Mouse (Mus musculus): ENCODE measurements around the gene Olfr171. TPM values are rescaled to one million over a fixed set of nuclear protein-coding genes. Genes with fewer than 3 reads are reported as not detected.
"Not testable (repeated sequence)": the region's sequence is repeated elsewhere in the genome, so short reads cannot be mapped to it uniquely, and the experiment has no call there.

The Olfr171 gene
- polyA plus RNA-seq (2015; fragmentation: Nextera tagmentation; extraction: Ambion mirVana), result not detected in 2 replicates

DNA sequence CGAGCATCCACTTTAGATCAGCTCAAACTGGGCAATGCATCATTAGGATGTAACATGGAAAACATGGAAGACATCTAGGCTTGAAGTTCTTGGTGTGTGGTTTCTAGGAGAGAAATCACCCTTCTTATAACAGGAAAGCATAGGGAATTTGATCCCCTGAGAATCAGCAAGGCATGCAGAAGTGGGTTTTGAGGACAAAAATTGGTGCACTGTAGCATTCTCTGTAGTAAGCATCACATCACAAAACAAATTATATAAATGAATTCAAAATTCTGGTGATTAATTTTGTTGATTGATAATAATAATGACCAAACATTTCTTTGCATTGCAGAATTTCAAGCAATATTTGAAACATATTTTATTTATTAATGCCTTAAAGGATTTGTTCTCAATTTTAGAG lies at the start of gene Olfr171:
Gene Olfr171 (minus strand): TSS at position 101 of the 400 bp plus-strand sequence.
- H3K4me3 ChIP-seq (replicated peaks; ENCODE audit: low read length), result no peak within 1 kb of the TSS
- H3K27ac ChIP-seq (ENCODE audit: low read length), result no peak within 1 kb of the TSS
- no peaks in the 10 kb centered on the region for H3K4me1 ChIP-seq (ENCODE audit: control insufficient read depth, insufficient read depth, low read length)
- no peak within 1 kb of the TSS for H3K4me2 ChIP-seq (ENCODE audit: low read depth, low read length)
- WGBS, result 81% methylated on average over 1 of the region's 1 CpGs
- no peaks in the 10 kb centered on the region for H3K36me3 ChIP-seq (ENCODE audit: control insufficient read depth, insufficient read depth, low read length)
- no peaks in the 10 kb centered on the region for H3K9me3 ChIP-seq (replicated peaks; ENCODE audit: control insufficient read depth, low read length)
- no peak within 1 kb of the TSS for H3K9ac ChIP-seq (ENCODE audit: low read length)
- H3K27me3 ChIP-seq (ENCODE audit: control insufficient read depth, insufficient read depth, low read length), result no peaks in the 10 kb centered on the region
- ATAC-seq (ENCODE audit: insufficient read depth, low FRiP score), result no peak

- Histone ChIP-seq H3K4me1 (ENCODE audit: control insufficient read depth, insufficient read depth, low read length) (no peaks in the 10 kb centered on the region), H3K4me3 (replicated peaks; ENCODE audit: low read length) (no peak overlapping the region), H3K36me3 (ENCODE audit: control insufficient read depth, insufficient read depth, low read length) (no peaks in the 10 kb centered on the region), H3K4me2 (ENCODE audit: low read depth, low read length) (no peak overlapping the region), H3K27me3 (ENCODE audit: control insufficient read depth, insufficient read depth, low read length) (no peaks in the 10 kb centered on the region), H3K9ac (ENCODE audit: low read length) (no peak overlapping the region), H3K27ac (ENCODE audit: low read length) (no peak overlapping the region), H3K9me3 (replicated peaks; ENCODE audit: control insufficient read depth, low read length) (no peaks in the 10 kb centered on the region)
- no peak for ATAC-seq (ENCODE audit: insufficient read depth, low FRiP score)
- WGBS, result 74% methylated on average over 2 of the region's 2 CpGs
Measured at GRCm38 (mm10) chr16:19670768-19671357, 41.1 kb upstream of the Olfr171 start.

DNA sequence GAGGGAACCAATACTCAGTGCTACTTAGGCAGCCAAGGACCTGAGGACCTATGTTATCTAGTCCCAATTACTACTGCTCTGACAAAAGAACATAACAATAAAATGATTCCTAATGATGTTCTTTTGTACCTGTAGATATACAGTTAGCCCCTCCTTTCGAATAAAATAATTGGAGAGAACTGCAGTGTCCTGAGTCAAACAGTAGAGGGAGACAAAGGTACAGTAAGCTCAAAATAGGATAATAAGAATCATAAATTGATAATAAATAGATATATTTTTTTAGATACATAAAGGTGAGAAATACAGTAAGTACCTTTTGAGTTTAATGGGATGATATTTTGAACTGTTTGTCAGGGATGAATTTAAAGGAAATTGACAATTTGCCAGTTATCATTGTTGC lies 36.6 kb upstream of the Olfr171 start:
- no peaks in the 10 kb centered on the region for H3K36me3 ChIP-seq (ENCODE audit: control insufficient read depth, insufficient read depth, low read length)
- no peak overlapping the region for H3K27ac ChIP-seq (ENCODE audit: low read length)
- ATAC-seq (ENCODE audit: insufficient read depth, low FRiP score), result no peak
- no peak overlapping the region for H3K4me2 ChIP-seq (ENCODE audit: low read depth, low read length)
- no peaks in the 10 kb centered on the region for H3K27me3 ChIP-seq (ENCODE audit: control insufficient read depth, insufficient read depth, low read length)
- no peak overlapping the region for H3K4me3 ChIP-seq (replicated peaks; ENCODE audit: low read length)
- H3K9me3 ChIP-seq (replicated peaks; ENCODE audit: control insufficient read depth, low read length), result no peaks in the 10 kb centered on the region
- no peaks in the 10 kb centered on the region for H3K4me1 ChIP-seq (ENCODE audit: control insufficient read depth, insufficient read depth, low read length)
- no peak overlapping the region for H3K9ac ChIP-seq (ENCODE audit: low read length)
- WGBS, result 60% methylated on average over 1 of the region's 1 CpGs

DNA sequence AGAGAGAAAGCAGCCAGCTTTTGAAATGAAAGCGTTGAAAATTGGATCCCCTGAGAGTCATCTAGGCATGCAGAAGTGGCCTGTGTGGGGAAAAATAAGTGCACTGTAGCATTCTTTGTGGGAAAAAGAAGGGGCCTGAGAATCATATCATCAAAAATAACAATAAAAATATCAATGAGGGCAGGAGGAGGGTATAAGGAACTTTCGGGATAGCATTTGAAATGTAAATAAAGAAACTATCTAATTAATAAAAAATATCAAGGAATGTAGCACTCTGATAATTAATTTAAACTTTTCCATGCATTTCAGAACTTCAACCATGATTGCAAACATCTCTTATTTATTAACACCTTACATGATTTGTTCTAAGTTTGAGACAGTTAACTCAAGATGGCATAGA lies 17.9 kb downstream of the Olfr171 start, which contains the start of gene Olfr170:
Gene Olfr170 (minus strand): TSS at position 101 of the 400 bp plus-strand sequence.
- H3K36me3 ChIP-seq (ENCODE audit: control insufficient read depth, insufficient read depth, low read length); H3K27me3 ChIP-seq (ENCODE audit: control insufficient read depth, insufficient read depth, low read length); H3K9ac ChIP-seq (ENCODE audit: low read length); H3K4me1 ChIP-seq (ENCODE audit: control insufficient read depth, insufficient read depth, low read length); ATAC-seq (ENCODE audit: insufficient read depth, low FRiP score); H3K4me2 ChIP-seq (ENCODE audit: low read depth, low read length); H3K4me3 ChIP-seq (replicated peaks; ENCODE audit: low read length); H3K27ac ChIP-seq (ENCODE audit: low read length); H3K9me3 ChIP-seq (replicated peaks; ENCODE audit: control insufficient read depth, low read length): not testable (repeated sequence)
- WGBS, result 89% methylated on average over 2 of the region's 2 CpGs

GRCm38 (mm10) chr16:19603166-19603565 lies 26.6 kb downstream of the Olfr171 start:
- no peak overlapping the region for H3K4me2 ChIP-seq (ENCODE audit: low read depth, low read length)
- no peak overlapping the region for H3K9ac ChIP-seq (ENCODE audit: low read length)
- H3K27me3 ChIP-seq (ENCODE audit: control insufficient read depth, insufficient read depth, low read length), result no peaks in the 10 kb centered on the region
- H3K27ac ChIP-seq (ENCODE audit: low read length), result no peak overlapping the region
- no peak for ATAC-seq (ENCODE audit: insufficient read depth, low FRiP score)
- 55% methylated on average over 2 of the region's 2 CpGs for WGBS
- H3K36me3 ChIP-seq (ENCODE audit: control insufficient read depth, insufficient read depth, low read length), result no peaks in the 10 kb centered on the region
- no peak overlapping the region for H3K4me3 ChIP-seq (replicated peaks; ENCODE audit: low read length)
- H3K9me3 ChIP-seq (replicated peaks; ENCODE audit: control insufficient read depth, low read length), result no peaks in the 10 kb centered on the region
- H3K4me1 ChIP-seq (ENCODE audit: control insufficient read depth, insufficient read depth, low read length), result no peaks in the 10 kb centered on the region

Other genes starting within 250 kb of the Olfr171 start
- gene Olfr165, start 206.8 kb downstream of the Olfr171 start, polyA plus RNA-seq (2015; fragmentation: Nextera tagmentation; extraction: Ambion mirVana), result not detected in 2 replicates
- gene Olfr166, start 146.2 kb downstream of the Olfr171 start, polyA plus RNA-seq (2015; fragmentation: Nextera tagmentation; extraction: Ambion mirVana), result not detected in 2 replicates
- not detected in 2 replicates for gene Olfr167, start 107.7 kb downstream of the Olfr171 start, polyA plus RNA-seq (2015; fragmentation: Nextera tagmentation; extraction: Ambion mirVana)
- not detected in 2 replicates for gene Olfr168, start 94.4 kb downstream of the Olfr171 start, polyA plus RNA-seq (2015; fragmentation: Nextera tagmentation; extraction: Ambion mirVana)
- gene Olfr169, start 58.1 kb downstream of the Olfr171 start, polyA plus RNA-seq (2015; fragmentation: Nextera tagmentation; extraction: Ambion mirVana), result not detected in 2 replicates
- not detected in 2 replicates for gene Olfr170, start 18.0 kb downstream of the Olfr171 start, polyA plus RNA-seq (2015; fragmentation: Nextera tagmentation; extraction: Ambion mirVana)
- 0.04 and 0.14 TPM in 2 replicates for gene Lamp3, start 76.5 kb upstream of the Olfr171 start, polyA plus RNA-seq (2015; fragmentation: Nextera tagmentation; extraction: Ambion mirVana)
- 12.1 and 14.3 TPM in 2 replicates for gene B3gnt5, start 130.3 kb upstream of the Olfr171 start, polyA plus RNA-seq (2015; fragmentation: Nextera tagmentation; extraction: Ambion mirVana)